Mouse (Mus musculus) heart, embryonic 16.5 days (tissue): Measurements from ENCODE around the gene Slc23a4. TPM values are rescaled to one million over a fixed set of nuclear protein-coding genes. Genes with fewer than 3 reads are reported as not detected.

Experiments
- ATAC-seq: fragments of 200-750 bp; cut with Nextera tagmentation; replicated peaks from 2 replicates; pipeline ENCODE4 v1.8.0; 2017; ENCODE audit warnings: moderate number of reproducible peaks; ENCODE audit not compliant: insufficient read depth, low FRiP score; ENCODE audit errors: extremely low read depth
- H3K27ac ChIP-seq: fragments of 300-500 bp; sonication (generic); 2 replicates; pipeline ENCODE4 v1.5.1; 2014; ENCODE audit warnings: mild to moderate bottlenecking, low read length, control low read depth, moderate library complexity
- H3K27me3 ChIP-seq: fragments of 300-500 bp; sonication (generic); 2 replicates; pipeline ENCODE4 v1.6.1; 2014; ENCODE audit warnings: low read length, mixed read lengths; ENCODE audit not compliant: control insufficient read depth, insufficient read depth
- H3K36me3 ChIP-seq: fragments of 300-500 bp; sonication (generic); 2 replicates; pipeline ENCODE4 v1.6.1; 2014; ENCODE audit not compliant: control insufficient read depth, insufficient read depth
- H3K4me1 ChIP-seq: fragments of 300-500 bp; sonication (generic); 2 replicates; pipeline ENCODE4 v1.6.1; 2014; ENCODE audit warnings: low read length, mixed read lengths; ENCODE audit not compliant: control insufficient read depth, insufficient read depth
- H3K4me2 ChIP-seq: fragments of 300-500 bp; sonication (generic); 2 replicates; pipeline ENCODE4 v1.6.1; 2014; ENCODE audit warnings: low read depth, mild to moderate bottlenecking, control low read depth, low read length
- H3K4me3 ChIP-seq: fragments of 300-500 bp; sonication (generic); 2 replicates; pipeline ENCODE4 v1.5.1; 2014; ENCODE audit warnings: mild to moderate bottlenecking, control low read depth, low read length
- H3K9ac ChIP-seq: fragments of 300-500 bp; sonication (generic); 2 replicates; pipeline ENCODE4 v1.6.1; 2014; ENCODE audit warnings: low read length, control low read depth
- H3K9me3 ChIP-seq: fragments of 300-500 bp; sonication (generic); replicated peaks from 2 replicates; pipeline ENCODE4 v1.6.1; 2016; ENCODE audit warnings: low read length; ENCODE audit not compliant: control insufficient read depth
- WGBS: fragments of 180-500 bp; shearing (Covaris S2); extraction: QIAGEN DNeasy Blood & Tissue Kit; methylation state at CpG from one replicate; pipeline ENCODE4 v1.1.7; 2014; 5-methylcytosine and 5-hydroxymethylcytosine counted together
- polyA plus RNA-seq: library from polyadenylated mRNA; unstranded; fragments of >200 nt; fragmentation: Nextera tagmentation; extraction: Ambion mirVana; gene quantifications from 2 replicates; pipeline ENCODE4 v1.2.1, GENCODE M21; 2015

Gene Slc23a4
- polyA plus RNA-seq, 1 experiment from 2014 or later: 1.7 TPM

DNA sequence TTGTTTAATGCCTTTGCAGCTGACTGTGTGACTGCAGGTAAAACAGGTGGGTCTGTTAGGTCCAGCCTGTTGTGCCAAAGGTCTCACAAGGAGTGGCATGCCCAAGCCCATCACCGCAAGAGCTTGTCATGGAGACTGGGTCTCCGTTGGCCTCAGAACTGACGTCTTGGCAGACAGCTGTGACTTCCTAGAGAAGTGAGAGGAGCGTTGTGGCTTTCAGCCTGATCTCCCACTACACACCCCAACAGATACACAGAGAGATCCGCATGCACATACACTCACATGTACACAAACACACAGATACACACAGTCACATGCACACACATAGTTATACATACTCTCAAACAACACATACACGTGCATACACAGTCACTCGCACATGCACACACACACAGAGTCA, 36.7 kb downstream of the Slc23a4 start:
- WGBS: 83% methylated on average over 7 of the region's 7 CpGs
- Histone ChIP-seq H3K9ac (no peak overlapping the region), H3K4me2 (no peak overlapping the region), H3K36me3 (no peaks in the 10 kb centered on the region), H3K9me3 (no peaks in the 10 kb centered on the region), H3K4me1 (0 out of 2 replicates have a peak, but pooled peaks cover 5% of the 10 kb centered on the region), H3K27me3 (peaks cover 4% of the 10 kb centered on the region; the same call in 1 of the 2 replicates), H3K27ac (peak overlapping the region; percentile 64), H3K4me3 (no peak overlapping the region)
- ATAC-seq: no peak

DNA sequence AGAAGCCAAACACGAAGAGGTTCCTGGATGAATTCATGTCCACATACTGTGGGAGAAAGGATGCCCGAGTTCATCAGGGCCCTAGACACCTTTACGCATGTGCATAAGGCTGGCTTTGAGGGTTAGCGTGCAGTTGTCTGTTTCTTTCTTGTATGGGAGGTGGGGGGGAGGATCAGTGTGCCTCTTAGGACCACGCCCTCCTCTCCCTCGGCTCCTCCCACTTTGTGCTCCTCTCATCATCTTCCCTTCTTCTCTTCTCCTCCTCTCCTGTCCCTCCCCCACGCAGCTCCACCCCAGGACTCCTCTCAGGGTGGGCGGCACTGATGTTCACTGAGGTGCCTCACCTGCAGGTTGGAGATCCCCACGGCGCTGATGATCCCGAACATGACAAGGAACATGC, 39.7 kb downstream of the Slc23a4 start:
- H3K4me1 ChIP-seq: no peaks in the 10 kb centered on the region
- H3K9ac ChIP-seq: no peak overlapping the region
- H3K27me3 ChIP-seq: peaks cover 4% of the 10 kb centered on the region; the same call in 1 of the 2 replicates
- no peaks in the 10 kb centered on the region for H3K36me3 ChIP-seq
- peak overlapping the region; percentile 31; the same call in 1 of the 2 replicates for H3K4me2 ChIP-seq
- no peak for ATAC-seq
- no peak overlapping the region for H3K4me3 ChIP-seq
- no peaks in the 10 kb centered on the region for H3K9me3 ChIP-seq
- WGBS: 22% methylated on average over 11 of the region's 11 CpGs
- no peak overlapping the region for H3K27ac ChIP-seq

DNA sequence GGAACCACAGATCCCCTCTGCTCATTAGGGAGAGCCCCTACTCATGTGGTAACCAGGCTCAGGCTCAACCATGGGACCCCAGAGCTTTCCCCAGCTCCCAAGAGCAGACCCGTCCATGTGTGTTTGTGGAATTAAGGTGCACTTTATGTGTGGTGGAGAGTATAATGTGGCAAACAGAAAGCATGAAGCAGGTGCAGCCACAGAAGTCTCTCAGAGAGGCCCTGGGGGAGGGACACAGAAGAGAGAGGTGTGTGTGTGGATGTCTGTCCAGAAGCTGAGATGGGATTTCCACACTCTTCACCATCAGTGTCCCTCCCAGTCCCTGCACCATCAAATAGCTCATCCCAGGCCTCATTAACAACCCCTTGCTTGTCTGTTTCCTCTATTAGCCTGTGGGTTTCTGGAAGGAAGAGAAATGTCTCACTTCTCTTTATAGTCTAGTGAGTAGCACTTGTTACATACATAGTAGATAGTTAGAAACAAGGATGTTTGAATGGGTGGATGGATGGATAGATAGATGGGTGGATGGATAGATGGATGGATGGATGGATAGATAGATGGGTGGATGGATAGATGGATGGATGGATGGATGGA, 41.6 kb downstream of the Slc23a4 start:
- no peaks in the 10 kb centered on the region for H3K9me3 ChIP-seq
- H3K4me2 ChIP-seq: no peak overlapping the region; the same call in 1 of the 2 replicates
- no peak overlapping the region for H3K27ac ChIP-seq
- H3K36me3 ChIP-seq: no peaks in the 10 kb centered on the region
- H3K4me1 ChIP-seq: no peaks in the 10 kb centered on the region
- no peak overlapping the region for H3K9ac ChIP-seq
- peaks cover 4% of the 10 kb centered on the region; the same call in 1 of the 2 replicates for H3K27me3 ChIP-seq
- WGBS: 65% methylated on average over 1 of the region's 1 CpGs
- no peak for ATAC-seq
- H3K4me3 ChIP-seq: no peak overlapping the region

DNA sequence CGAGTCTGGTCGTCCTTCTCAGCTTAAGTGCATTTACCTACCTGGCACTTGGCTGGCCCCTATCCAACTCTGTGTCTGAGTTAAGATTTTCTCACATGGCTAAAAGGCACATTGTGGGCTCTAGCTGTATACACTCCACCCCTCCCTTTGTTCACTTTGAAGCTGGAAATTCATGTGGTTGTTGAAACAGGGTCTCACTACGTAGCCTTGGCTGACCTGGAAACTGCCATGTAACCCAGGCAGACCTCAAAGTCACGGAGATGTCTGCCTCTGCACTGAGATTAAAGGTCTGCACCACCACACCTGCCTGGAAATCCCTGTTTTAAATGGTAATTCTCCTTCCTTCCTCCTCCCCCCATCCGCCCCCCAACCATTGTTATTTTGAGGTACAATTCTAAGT, 44.7 kb downstream of the Slc23a4 start:
- Histone ChIP-seq H3K4me2 (no peak overlapping the region), H3K27me3 (no peaks in the 10 kb centered on the region), H3K36me3 (no peaks in the 10 kb centered on the region), H3K4me3 (no peak overlapping the region), H3K27ac (peak overlapping the region; percentile 37; the same call in 1 of the 2 replicates), H3K9ac (no peak overlapping the region), H3K4me1 (no peaks in the 10 kb centered on the region), H3K9me3 (no peaks in the 10 kb centered on the region)
- 65% methylated on average over 5 of the region's 5 CpGs for WGBS
- ATAC-seq: no peak

DNA sequence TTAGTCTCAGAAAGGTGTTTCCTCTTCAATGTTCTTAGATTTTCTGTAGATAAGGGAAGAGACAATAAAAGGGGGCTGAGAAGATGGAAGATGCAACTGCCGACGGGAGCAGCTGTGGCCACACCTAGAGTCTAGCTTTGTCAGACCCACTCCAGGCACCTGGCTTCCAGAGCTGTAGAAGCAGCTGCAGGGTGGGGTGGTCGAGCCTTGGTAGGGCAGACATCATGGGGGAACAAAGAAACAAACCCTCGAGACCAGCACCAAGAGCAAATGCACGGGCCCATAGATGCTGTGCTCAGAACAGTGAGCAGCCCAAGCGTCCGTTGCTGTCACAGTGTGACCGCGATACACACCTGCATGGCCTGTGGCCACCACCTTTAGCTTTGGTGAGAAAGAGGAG, 45.8 kb downstream of the Slc23a4 start:
- H3K27me3 ChIP-seq: no peaks in the 10 kb centered on the region
- H3K4me3 ChIP-seq: no peak overlapping the region
- no peaks in the 10 kb centered on the region for H3K9me3 ChIP-seq
- no peak overlapping the region for H3K9ac ChIP-seq
- WGBS: 81% methylated on average over 9 of the region's 9 CpGs
- H3K4me2 ChIP-seq: no peak overlapping the region
- ATAC-seq: no peak; the same call in 1 of the 2 replicates
- no peak overlapping the region for H3K27ac ChIP-seq
- no peaks in the 10 kb centered on the region for H3K4me1 ChIP-seq
- H3K36me3 ChIP-seq: no peaks in the 10 kb centered on the region

DNA sequence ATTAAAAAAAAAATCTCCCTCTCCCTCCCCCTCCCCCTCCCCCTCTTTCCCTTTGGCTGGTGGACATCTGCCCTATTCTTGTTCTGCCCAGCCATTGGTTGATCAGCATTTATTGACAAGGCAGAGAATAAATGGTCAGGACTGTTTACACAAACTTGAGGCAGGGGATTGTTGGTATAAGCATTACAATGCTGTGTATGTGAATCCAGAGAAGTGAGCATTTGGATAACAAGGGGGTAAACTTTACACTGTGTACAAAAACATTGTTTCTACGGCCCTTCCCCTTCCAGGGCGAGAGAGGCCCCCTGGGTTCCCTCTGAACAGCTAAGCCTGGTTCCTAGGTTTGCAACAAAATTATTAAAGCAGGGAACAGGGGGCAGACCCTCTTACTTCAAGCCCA, 46.7 kb downstream of the Slc23a4 start:
- no peak overlapping the region for H3K4me2 ChIP-seq
- H3K27ac ChIP-seq: no peak overlapping the region
- H3K4me3 ChIP-seq: no peak overlapping the region
- 77% methylated on average over 2 of the region's 2 CpGs for WGBS
- ATAC-seq: no peak
- H3K9ac ChIP-seq: no peak overlapping the region
- H3K36me3 ChIP-seq: no peaks in the 10 kb centered on the region
- no peaks in the 10 kb centered on the region for H3K9me3 ChIP-seq
- H3K4me1 ChIP-seq: no peaks in the 10 kb centered on the region
- H3K27me3 ChIP-seq: no peaks in the 10 kb centered on the region

DNA sequence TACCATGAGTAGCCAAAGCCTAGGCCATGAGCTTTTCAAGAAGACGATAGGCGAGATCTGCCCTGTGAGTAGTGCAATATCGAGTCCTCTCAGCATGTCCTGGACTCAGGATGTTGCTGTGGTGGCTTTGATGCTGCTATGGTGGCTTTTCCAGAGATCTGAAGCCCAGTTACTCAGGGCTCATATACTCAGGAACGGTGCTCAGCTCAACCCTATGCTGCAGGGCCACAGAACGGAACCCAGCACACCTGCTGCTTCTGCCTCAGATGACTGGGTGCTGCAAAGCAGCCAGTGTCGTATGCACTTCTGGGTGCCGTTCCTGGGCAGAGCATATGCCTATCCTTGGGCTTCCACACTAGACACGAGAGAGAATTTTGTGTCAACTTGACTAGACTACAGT, 48.8 kb downstream of the Slc23a4 start:
- 0 out of 2 replicates have a peak, but pooled peaks have one; percentile 34 for ATAC-seq
- Histone ChIP-seq H3K27ac (no peak overlapping the region), H3K36me3 (no peaks in the 10 kb centered on the region), H3K9me3 (no peaks in the 10 kb centered on the region), H3K4me2 (no peak overlapping the region), H3K4me1 (no peaks in the 10 kb centered on the region), H3K9ac (no peak overlapping the region), H3K4me3 (no peak overlapping the region), H3K27me3 (no peaks in the 10 kb centered on the region)
- WGBS: 82% methylated on average over 8 of the region's 8 CpGs

DNA sequence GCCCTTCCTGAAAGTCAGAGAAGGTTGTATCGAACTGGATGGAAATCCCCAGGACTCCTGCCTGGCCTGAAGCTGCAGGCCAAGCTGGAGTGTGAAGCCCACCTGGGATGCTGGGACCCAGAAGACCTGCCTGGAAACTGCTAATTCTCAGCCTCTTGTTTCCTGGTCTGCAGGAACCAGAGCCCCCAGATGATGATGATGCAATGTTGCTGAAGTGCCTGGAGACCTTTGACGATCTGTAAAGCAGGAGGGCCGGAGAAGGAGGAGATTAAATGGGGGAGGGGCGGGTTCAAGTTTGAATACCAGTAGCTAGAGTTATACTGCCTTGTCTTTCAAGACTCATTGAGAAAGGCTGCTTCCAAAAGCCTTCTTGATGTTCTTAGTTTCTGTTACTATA, 49.3 kb downstream of the Slc23a4 start:
- H3K4me1 ChIP-seq: no peaks in the 10 kb centered on the region
- H3K27ac ChIP-seq: peak overlapping the region; percentile 40
- WGBS: 32% methylated on average over 4 of the region's 4 CpGs
- no peak; the same call in 1 of the 2 replicates for ATAC-seq
- no peak overlapping the region for H3K4me2 ChIP-seq
- no peak overlapping the region for H3K9ac ChIP-seq
- H3K9me3 ChIP-seq: no peaks in the 10 kb centered on the region
- no peak overlapping the region for H3K4me3 ChIP-seq
- H3K27me3 ChIP-seq: no peaks in the 10 kb centered on the region
- H3K36me3 ChIP-seq: no peaks in the 10 kb centered on the region

DNA sequence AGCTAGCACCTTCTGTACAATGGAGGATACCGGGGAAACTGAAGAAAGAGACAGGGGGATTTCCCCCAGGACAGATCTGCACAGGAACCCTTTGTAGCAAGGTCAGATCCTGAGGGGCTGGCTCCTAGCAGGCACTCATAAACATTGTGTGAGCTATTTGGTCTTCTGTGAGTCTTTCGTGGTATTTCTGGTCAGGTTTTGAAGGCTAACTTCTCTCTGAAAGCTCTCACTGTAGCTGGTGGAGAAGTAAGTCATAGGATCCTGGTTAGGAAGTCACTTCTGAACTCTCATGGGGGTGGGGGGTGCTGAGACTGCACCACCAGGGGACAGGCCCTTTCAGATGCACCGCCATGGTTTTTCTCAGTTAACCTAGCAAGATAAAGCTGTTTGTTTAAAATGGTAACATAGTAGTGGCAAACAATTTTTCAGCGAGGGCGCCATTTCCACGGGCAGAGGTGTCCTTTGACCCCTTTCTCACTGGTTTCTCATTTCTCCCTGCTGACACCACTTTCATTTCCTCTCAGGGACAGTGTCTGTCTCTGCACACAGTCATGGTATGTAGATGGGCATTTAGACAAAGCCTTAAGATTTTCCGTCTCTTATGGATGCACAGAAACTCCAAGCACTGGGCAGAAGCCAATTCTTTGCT, 49.8 kb downstream of the Slc23a4 start:
- 56% methylated on average over 7 of the region's 7 CpGs for WGBS
- no peaks in the 10 kb centered on the region for H3K9me3 ChIP-seq
- ATAC-seq: no peak
- H3K36me3 ChIP-seq: no peaks in the 10 kb centered on the region
- peak overlapping the region; percentile 40 for H3K27ac ChIP-seq
- H3K27me3 ChIP-seq: no peaks in the 10 kb centered on the region
- no peak overlapping the region for H3K9ac ChIP-seq
- H3K4me1 ChIP-seq: no peaks in the 10 kb centered on the region
- H3K4me2 ChIP-seq: no peak overlapping the region
- no peak overlapping the region for H3K4me3 ChIP-seq
